Mouse (Mus musculus) induced T-regulatory cell, adult 2 months (primary cell): ENCODE data around the gene C1qtnf2.

Experiments used
- DNase-seq: peaks from one replicate; pipeline ENCODE4 v3.0.0-alpha.2; 2012; ENCODE audit warnings: low read depth

Gene C1qtnf2

GRCm38 (mm10) chr11:43483122-43483792, 9.2 kb downstream of the C1qtnf2 start:
- no peak for DNase-seq

DNA sequence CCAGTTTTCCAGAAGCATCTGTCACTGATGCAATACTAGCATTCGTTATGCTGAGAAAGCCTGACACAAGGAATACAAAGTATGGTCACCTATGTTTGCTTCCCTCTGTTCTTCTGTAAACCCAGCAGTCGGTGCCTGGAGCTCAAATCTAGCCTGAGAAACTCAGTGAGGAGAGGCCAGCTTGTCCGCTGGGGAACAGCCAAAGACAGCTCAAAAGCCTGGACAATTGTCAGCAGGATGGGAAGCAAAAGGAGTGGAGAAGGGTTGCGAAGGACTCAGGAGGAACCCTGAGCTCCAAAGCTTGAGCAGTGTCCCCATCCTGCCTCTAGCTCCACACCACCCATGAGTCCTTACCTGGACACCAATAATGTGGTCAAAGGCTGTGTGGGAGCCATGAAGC, 10.0 kb downstream of the C1qtnf2 start:
- no peak for DNase-seq

DNA sequence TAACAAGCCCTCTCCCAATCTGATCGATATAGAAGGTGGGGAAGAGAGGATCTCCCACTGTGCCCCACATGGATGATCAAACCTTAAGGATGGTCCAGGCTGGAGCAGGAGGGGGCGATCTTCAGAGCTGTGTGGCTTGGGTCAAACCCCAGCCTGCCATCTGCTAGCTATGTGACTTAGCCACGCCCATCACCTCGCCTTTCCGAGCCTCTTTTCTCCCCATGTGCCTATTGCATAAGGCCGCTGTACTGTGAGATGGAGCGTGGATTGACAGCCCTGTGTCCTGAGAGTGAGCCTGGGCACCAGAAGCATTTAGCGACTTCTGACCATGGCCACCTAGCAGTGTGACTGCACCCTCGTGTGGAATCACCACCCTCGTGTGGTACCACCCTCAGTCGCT, 10.6 kb downstream of the C1qtnf2 start:
- DNase-seq: no peak

DNA sequence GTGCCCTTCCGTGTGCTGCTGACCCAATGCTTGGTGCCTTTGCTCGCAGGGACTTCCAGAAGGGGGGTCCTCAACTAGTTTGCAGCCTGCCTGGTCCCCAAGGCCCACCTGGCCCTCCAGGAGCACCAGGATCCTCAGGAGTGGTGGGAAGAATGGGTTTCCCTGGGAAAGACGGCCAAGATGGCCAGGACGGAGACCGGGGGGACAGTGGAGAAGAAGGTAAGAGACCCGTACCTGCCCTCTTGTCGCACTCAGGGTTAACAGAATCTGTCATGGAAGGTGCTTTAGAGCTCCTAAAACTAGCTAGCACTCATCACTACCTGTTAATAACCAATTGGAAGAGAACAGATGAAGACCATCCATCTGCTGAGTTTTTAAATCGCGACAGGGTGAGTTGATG, 11.8 kb downstream of the C1qtnf2 start:
- DNase-seq: no peak

GRCm38 (mm10) chr11:43492663-43493062, 18.6 kb downstream of the C1qtnf2 start:
- DNase-seq: peak; percentile 83

DNA sequence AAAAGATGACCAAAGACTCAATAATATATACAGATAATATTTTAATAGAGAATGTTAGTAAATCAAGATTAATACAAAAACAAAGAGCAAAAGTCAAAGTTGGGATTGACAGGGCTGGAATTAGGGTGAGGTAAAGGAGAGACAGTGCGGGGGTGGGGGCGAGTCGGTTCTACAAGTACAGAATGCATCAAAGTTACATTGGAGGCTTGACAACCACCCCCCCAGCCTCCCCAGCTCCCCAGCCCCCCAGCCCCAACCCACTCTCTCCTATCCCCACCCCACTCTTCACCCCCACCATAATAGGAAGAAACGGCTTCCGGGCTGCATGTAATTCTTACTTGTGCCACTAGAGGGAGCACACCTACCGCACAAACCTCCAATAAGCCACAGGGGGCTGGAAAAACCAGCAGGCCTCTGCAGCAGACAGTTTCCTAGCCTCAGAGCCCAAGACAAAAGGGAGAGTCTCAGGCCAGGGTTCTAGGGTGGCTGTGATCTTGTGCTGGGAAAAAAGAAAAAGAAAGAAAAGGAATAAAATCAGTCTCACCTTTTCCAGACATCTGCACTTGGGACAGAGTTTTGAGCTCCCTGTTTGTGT, 19.8 kb downstream of the C1qtnf2 start:
- peak; percentile 83 for DNase-seq

- no peak for DNase-seq
Measured at GRCm38 (mm10) chr11:43495037-43495436, 21.0 kb downstream of the C1qtnf2 start.

GRCm38 (mm10) chr11:43495532-43495931, 21.5 kb downstream of the C1qtnf2 start:
- DNase-seq: no peak

GRCm38 (mm10) chr11:43501256-43501655, 27.2 kb downstream of the C1qtnf2 start:
- DNase-seq: no peak

DNA sequence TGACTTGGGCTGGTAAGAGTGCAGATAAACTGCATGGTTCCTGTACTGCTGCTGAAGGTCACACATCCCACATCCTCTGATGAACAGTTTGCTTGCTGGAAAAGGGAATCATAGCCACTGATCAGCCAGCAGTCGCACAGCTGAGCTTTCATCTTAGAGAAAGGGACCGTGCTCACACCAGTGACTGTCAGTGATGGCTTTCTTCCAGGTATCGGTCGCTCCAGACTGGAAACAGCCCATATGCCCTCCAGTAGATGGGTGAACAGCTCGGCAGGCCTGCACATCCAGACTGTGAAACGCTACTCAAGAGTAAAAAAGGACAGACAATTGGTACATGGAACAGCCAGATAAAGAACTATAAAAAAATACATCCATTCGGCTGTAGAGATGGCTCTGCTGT, 31.1 kb downstream of the C1qtnf2 start:
- no peak for DNase-seq

- no peak for DNase-seq
Measured at GRCm38 (mm10) chr11:43507976-43508375, 33.9 kb downstream of the C1qtnf2 start.

GRCm38 (mm10) chr11:43509878-43510277, 35.8 kb downstream of the C1qtnf2 start:
- no peak for DNase-seq

- no peak for DNase-seq
Measured at GRCm38 (mm10) chr11:43512661-43513190, 38.6 kb downstream of the C1qtnf2 start.

DNA sequence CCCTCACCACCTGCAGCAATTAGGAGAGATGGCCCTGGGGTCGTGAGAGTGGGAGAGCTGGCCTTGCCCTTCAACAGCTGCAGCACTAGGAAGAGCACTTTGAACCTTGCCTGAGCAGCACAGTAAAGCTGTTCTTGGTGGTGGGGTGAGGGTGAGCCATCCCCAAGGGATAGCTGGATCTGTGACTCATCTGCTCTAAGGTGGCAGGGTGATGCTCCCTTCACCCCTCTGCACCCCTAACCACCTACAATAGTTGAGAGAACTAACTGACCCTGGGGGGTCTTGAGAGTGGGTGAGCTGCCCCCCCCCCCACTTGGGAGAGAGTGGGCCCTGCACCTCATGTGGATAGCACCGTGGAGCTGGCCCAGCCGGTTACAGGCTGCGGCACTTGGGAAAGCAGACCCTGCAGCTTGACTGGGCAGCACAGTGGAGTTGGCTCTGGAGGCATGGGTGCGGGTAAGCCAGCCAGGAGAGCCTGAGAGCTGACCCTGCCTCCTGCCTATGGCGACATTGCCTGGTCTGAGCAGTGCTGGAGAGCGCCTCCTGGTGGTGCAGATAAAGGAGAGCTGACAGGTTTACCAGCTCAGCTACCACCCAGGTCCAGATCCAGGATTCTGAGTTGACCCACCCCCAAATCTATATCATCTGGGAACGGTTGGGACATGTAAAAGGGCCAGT, 42.4 kb downstream of the C1qtnf2 start:
- peak; percentile 33 for DNase-seq

- no peak for DNase-seq
Measured at GRCm38 (mm10) chr11:43517641-43518040, 43.6 kb downstream of the C1qtnf2 start.

GRCm38 (mm10) chr11:43518086-43518485, 44.0 kb downstream of the C1qtnf2 start:
- DNase-seq: no peak

- no peak for DNase-seq
Measured at GRCm38 (mm10) chr11:43518821-43519220, 44.7 kb downstream of the C1qtnf2 start.

- DNase-seq: no peak
Measured at GRCm38 (mm10) chr11:43520521-43520920, 46.4 kb downstream of the C1qtnf2 start.

- peak; percentile 18 for DNase-seq
Measured at GRCm38 (mm10) chr11:43528078-43528682, 54.1 kb downstream of the C1qtnf2 start.

DNA sequence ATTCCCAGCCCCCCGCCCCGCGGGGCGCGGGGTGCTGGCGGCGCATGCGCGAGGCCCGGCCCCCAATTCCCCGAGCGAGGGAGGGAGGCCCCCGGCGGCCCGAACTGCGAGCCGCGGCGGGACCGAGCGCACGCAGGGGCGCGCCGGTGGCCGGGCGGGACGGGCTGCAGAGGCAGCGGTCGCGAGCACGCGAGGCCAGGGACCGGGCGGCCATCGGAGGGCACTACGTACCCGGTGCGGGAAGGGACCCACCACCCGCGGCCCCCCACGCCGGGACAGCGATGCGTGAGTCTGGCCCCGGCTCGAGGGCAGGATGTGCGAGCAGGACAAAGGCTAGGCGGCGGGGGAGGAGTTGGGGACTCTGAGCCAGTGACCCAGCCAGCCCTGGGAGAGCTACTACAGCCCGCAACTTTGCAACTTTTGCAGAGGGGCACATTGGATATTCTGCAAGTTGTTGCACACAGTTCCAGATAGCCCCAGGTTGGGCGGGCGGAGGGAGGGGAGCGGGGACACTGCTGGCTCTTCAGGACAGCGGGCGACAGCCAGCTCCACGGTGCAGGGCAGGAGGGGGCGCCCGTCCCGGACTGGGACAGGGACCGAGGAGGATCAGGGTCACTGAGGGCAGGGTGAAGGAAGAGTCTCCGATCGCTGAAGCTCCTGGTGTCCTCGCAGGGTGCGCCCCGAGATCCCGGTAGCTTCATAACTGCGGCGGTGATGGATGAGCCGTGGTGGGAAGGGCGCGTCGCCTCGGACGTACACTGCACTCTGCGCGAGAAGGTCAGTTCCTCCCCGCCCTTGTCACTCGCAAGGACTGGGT, 54.8 kb downstream of the C1qtnf2 start, which contains the start of gene Ccnjl:
Gene Ccnjl (plus strand): TSS at position 102 of the 817 bp plus-strand sequence.
- peak; percentile 14 for DNase-seq

DNA sequence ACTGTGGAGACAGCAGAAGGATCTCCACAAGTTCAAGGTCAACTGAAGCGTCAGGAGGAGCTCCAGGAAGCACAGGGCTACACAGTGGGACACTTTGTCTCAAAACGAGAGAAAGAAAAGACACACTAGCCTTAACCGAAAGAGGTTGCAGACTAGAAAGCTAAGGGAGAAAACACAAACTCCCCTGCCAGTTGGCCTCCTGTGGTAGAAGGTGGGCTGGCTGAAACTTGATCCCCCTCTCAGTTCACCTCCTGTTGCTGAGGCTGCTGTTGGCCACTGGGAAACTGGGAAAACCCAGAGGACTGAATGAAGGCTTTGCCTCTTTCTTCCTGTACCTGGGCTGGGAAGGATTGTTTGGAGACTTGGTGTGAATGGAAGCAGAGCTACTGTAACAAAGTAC, 56.0 kb downstream of the C1qtnf2 start:
- no peak for DNase-seq

DNA sequence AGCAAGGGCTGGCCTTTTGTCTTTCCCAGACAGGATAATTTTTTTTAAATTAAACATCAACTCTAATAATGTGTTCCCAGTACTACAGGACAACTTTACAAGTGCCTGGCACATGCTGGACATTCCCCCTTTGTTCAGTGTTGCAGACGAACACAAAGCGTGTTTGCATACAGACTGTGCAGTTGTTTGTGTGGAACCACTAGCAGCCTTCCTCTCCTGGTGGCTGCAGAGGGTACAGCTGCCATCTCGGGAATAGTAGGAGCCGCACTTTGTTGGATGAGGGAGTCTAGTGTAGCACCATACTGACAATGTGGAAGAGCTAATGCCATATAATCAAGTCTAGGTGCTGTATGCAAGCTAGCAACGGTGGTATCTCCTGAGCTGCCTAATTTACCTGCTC, 57.5 kb downstream of the C1qtnf2 start:
- no peak for DNase-seq
